Mouse (Mus musculus) kidney, postnatal 10 days (tissue): ENCODE data around the gene Ces1a.

Experiments
- DNase-seq: peaks from one replicate; pipeline ENCODE4 v3.0.0; 2021; ENCODE audit warnings: mixed read lengths

The Ces1a gene

GRCm38 (mm10) chr8:92984376-92984775 is 63.6 kb downstream of the Ces1a start:
- DNase-seq: no peak

- no peak for DNase-seq
Observed at GRCm38 (mm10) chr8:92982491-92982890, 65.5 kb downstream of the Ces1a start.

DNA sequence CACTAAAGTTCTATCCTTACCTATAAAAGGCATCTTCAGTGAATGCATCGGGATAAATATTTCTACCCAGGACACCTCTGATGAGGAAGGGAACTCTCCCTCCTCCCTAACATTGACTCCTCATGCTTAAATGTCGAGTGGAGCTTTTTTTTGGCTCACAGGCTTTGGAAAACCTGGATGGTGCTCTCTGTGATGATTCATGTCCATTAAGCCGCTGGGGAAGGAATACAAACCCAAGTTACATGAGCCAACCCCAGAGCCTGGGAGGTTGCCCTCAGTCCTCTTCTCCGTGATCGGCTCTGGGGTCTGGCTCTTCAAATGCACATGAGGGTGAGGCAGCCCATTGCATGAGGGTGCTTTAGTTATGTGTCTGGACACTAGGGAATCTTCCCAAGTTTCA is 71.3 kb downstream of the Ces1a start:
- no peak for DNase-seq

DNA sequence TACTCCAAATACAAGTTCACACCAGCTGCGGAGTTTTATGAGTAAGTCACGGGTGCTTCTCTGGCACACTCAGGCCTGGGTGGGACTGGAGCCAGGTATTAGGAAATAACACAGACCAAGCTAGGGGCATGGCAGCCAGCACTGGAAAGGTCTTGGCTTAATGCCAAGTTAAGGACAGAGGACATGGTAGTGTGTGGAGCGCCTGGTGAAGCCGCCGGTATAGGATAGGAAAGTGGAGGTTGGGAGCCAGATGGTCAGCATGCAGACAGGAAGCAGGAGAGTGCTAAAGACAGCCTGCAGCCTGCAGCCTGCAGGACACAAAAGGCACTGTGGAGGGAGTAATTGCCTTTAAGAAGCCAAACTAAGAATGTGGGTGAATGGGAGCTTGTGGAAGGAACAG is 75.0 kb downstream of the Ces1a start:
- peak; percentile 41 for DNase-seq
